Mouse (Mus musculus) midbrain, embryonic 13.5 days (tissue): ENCODE results near the gene Mpped2. TPM values are rescaled to one million over a fixed set of nuclear protein-coding genes. Genes with fewer than 3 reads are reported as not detected.

Experiments
- ATAC-seq: fragments of 200-750 bp; cut with Nextera tagmentation; 2 replicates; pipeline ENCODE4 v1.8.0; 2017; ENCODE audit warnings: mild to moderate bottlenecking, moderate TSS enrichment, moderate library complexity
- H3K27ac ChIP-seq: fragments of 300-500 bp; sonication (generic); 2 replicates; pipeline ENCODE4 v1.5.1; 2015; ENCODE audit warnings: inconsistent platforms, mild to moderate bottlenecking, moderate library complexity
- H3K27me3 ChIP-seq: fragments of 300-500 bp; sonication (generic); 2 replicates; pipeline ENCODE4 v1.6.1; 2015; ENCODE audit warnings: mild to moderate bottlenecking, inconsistent platforms
- H3K36me3 ChIP-seq: fragments of 300-500 bp; sonication (generic); 2 replicates; pipeline ENCODE4 v1.6.1; 2015; ENCODE audit warnings: mild to moderate bottlenecking, inconsistent platforms
- H3K4me1 ChIP-seq: fragments of 300-500 bp; sonication (generic); replicated peaks from 2 replicates; pipeline ENCODE4 v1.6.1; 2015; ENCODE audit warnings: inconsistent platforms
- H3K4me2 ChIP-seq: fragments of 300-500 bp; sonication (generic); replicated peaks from 2 replicates; pipeline ENCODE4 v1.6.1; 2015; ENCODE audit warnings: moderate library complexity, mild to moderate bottlenecking, inconsistent platforms
- H3K4me3 ChIP-seq: fragments of 300-500 bp; sonication (generic); replicated peaks from 2 replicates; pipeline ENCODE4 v1.5.1; 2015; ENCODE audit warnings: mild to moderate bottlenecking, inconsistent platforms
- H3K9ac ChIP-seq: fragments of 300-500 bp; sonication (generic); replicated peaks from 2 replicates; pipeline ENCODE4 v1.6.1; 2015; ENCODE audit warnings: mild to moderate bottlenecking, inconsistent platforms
- H3K9me3 ChIP-seq: fragments of 300-500 bp; sonication (generic); 2 replicates; pipeline ENCODE4 v1.6.1; 2016; ENCODE audit warnings: mild to moderate bottlenecking, inconsistent platforms
- WGBS: fragments of 180-500 bp; shearing (Covaris S2); methylation state at CpG from one replicate; pipeline ENCODE4 v1.1.7; 2015; 5-methylcytosine and 5-hydroxymethylcytosine counted together
- polyA plus RNA-seq: library from polyadenylated mRNA; unstranded; fragments of >200 nt; fragmentation: Nextera tagmentation; extraction: Ambion mirVana; gene quantifications from 2 replicates; pipeline ENCODE4 v1.2.1, GENCODE M21; 2015

Gene Mpped2
- polyA plus RNA-seq, 1 experiment from 2014 or later = 157 TPM

GRCm38 (mm10) chr2:106863050-106863653 lies 170.1 kb downstream of the Mpped2 start:
- peaks cover 4% of the 10 kb centered on the region; the same call in 1 of the 2 replicates for H3K36me3 ChIP-seq
- H3K27ac ChIP-seq = no peak overlapping the region
- ATAC-seq = no peak
- H3K9me3 ChIP-seq = no peaks in the 10 kb centered on the region
- H3K4me2 ChIP-seq = 0 out of 2 replicates have a peak overlapping the region, but pooled peaks have one; percentile 2
- H3K4me1 ChIP-seq = peaks cover 30% of the 10 kb centered on the region
- no peaks in the 10 kb centered on the region for H3K27me3 ChIP-seq
- H3K9ac ChIP-seq = no peak overlapping the region
- 66% methylated on average over 11 of the region's 11 CpGs for WGBS
- no peak overlapping the region for H3K4me3 ChIP-seq

DNA sequence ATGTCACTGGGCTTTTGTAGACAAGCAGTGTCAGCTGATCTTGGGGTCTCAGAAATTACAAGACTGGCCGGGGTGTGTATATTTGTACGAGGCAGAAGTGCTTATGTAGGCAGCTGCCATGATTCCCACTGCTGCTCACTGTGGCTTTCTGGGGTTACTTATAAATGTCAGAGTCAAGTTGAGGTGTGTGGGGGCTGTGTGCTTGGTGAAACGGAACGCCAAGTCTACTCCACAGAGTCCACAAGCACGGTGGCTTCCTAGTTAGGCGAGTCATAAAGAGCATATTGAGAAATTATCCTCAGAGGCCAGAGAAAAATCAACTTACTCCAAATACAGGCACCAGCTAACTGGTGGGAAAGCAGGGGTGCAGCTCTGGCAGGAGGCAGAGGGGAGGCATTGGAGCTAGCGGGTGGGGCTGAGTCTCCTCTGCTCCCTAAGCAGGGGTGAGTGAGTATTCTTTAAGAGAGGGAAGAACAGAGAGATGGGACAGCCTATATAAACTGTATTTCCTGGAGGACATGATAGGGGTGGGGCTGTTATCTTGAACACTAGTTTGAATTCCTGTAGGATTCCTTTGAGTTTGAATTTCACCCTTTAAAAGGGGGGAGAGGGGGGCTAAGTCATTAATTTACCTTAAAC lies 172.2 kb downstream of the Mpped2 start:
- Histone ChIP-seq H3K4me1 (peaks cover 25% of the 10 kb centered on the region), H3K9me3 (no peaks in the 10 kb centered on the region), H3K36me3 (peaks cover 17% of the 10 kb centered on the region), H3K27ac (no peak overlapping the region), H3K27me3 (no peaks in the 10 kb centered on the region), H3K4me3 (no peak overlapping the region), H3K4me2 (no peak overlapping the region), H3K9ac (no peak overlapping the region)
- 86% methylated on average over 7 of the region's 7 CpGs for WGBS
- no peak for ATAC-seq

GRCm38 (mm10) chr2:106866303-106866702 lies 173.2 kb downstream of the Mpped2 start:
- Histone ChIP-seq H3K9ac (no peak overlapping the region), H3K27ac (no peak overlapping the region), H3K4me3 (no peak overlapping the region), H3K4me2 (no peak overlapping the region), H3K9me3 (no peaks in the 10 kb centered on the region), H3K27me3 (no peaks in the 10 kb centered on the region), H3K4me1 (peaks cover 15% of the 10 kb centered on the region), H3K36me3 (peaks cover 21% of the 10 kb centered on the region)
- WGBS = 71% methylated on average over 5 of the region's 5 CpGs
- ATAC-seq = no peak

- Histone ChIP-seq H3K27ac (no peak overlapping the region), H3K9me3 (no peaks in the 10 kb centered on the region), H3K9ac (no peak overlapping the region), H3K27me3 (no peaks in the 10 kb centered on the region), H3K36me3 (peaks cover 22% of the 10 kb centered on the region), H3K4me3 (no peak overlapping the region), H3K4me2 (no peak overlapping the region), H3K4me1 (0 out of 2 replicates have a peak, but pooled peaks cover under 1% of the 10 kb centered on the region)
- ATAC-seq = no peak
- 89% methylated on average over 2 of the region's 2 CpGs for WGBS
These were observed 177.8 kb downstream of the Mpped2 start for GRCm38 (mm10) chr2:106870886-106871285.

GRCm38 (mm10) chr2:106873166-106873565 lies 180.1 kb downstream of the Mpped2 start:
- Histone ChIP-seq H3K4me1 (no peaks in the 10 kb centered on the region), H3K27me3 (no peaks in the 10 kb centered on the region), H3K36me3 (peaks cover 22% of the 10 kb centered on the region), H3K4me3 (no peak overlapping the region), H3K4me2 (no peak overlapping the region), H3K9ac (no peak overlapping the region), H3K9me3 (no peaks in the 10 kb centered on the region), H3K27ac (no peak overlapping the region)
- ATAC-seq = no peak
- WGBS = 93% methylated on average over 9 of the region's 9 CpGs

DNA sequence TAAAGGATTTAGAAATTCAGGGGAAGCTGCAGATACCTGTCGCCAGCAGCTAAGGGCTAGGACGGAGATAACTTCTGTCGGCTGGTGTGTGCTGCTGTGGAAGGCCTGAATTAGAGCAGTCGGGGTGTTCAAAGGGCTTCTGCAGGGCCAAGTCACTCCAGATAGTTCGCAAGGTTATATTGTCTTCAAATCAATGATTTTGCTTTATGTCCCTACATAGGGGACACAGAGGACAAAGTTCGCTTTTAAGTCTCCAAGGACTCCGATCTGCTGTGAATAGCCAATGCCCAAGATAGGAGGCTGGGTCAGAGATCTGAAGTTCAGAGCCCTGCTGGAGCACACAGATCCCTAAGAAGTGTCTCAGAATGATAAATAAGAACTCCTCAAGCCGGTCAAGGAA lies 190.3 kb downstream of the Mpped2 start:
- 77% methylated on average over 8 of the region's 8 CpGs for WGBS
- 0 out of 2 replicates have a peak, but pooled peaks cover 3% of the 10 kb centered on the region for H3K4me1 ChIP-seq
- no peaks in the 10 kb centered on the region for H3K9me3 ChIP-seq
- H3K27me3 ChIP-seq = no peaks in the 10 kb centered on the region
- ATAC-seq = no peak
- H3K4me2 ChIP-seq = no peak overlapping the region
- no peaks in the 10 kb centered on the region for H3K36me3 ChIP-seq
- no peak overlapping the region for H3K4me3 ChIP-seq
- H3K27ac ChIP-seq = no peak overlapping the region
- no peak overlapping the region for H3K9ac ChIP-seq

- WGBS = 96% methylated on average over 5 of the region's 5 CpGs
- ATAC-seq = no peak
These were observed 195.1 kb downstream of the Mpped2 start for GRCm38 (mm10) chr2:106888174-106888573.

GRCm38 (mm10) chr2:106889297-106890000 lies 196.4 kb downstream of the Mpped2 start:
- no peak overlapping the region for H3K4me2 ChIP-seq
- no peak overlapping the region for H3K9ac ChIP-seq
- peaks cover 11% of the 10 kb centered on the region for H3K4me1 ChIP-seq
- H3K27ac ChIP-seq = no peak overlapping the region
- H3K4me3 ChIP-seq = no peak overlapping the region
- WGBS = 23% methylated on average over 3 of the region's 3 CpGs
- peak; percentile 20; the same call in 1 of the 2 replicates for ATAC-seq
- no peaks in the 10 kb centered on the region for H3K36me3 ChIP-seq
- no peaks in the 10 kb centered on the region for H3K27me3 ChIP-seq
- H3K9me3 ChIP-seq = no peaks in the 10 kb centered on the region

More at GRCm38 (mm10) chr2:106888174-106888573, 195.1 kb downstream of the Mpped2 start:
- Histone ChIP-seq H3K9me3 (no peaks in the 10 kb centered on the region), H3K4me3 (no peak overlapping the region), H3K27ac (no peak overlapping the region), H3K27me3 (no peaks in the 10 kb centered on the region), H3K4me1 (peaks cover 14% of the 10 kb centered on the region), H3K36me3 (no peaks in the 10 kb centered on the region), H3K4me2 (no peak overlapping the region), H3K9ac (no peak overlapping the region)

DNA sequence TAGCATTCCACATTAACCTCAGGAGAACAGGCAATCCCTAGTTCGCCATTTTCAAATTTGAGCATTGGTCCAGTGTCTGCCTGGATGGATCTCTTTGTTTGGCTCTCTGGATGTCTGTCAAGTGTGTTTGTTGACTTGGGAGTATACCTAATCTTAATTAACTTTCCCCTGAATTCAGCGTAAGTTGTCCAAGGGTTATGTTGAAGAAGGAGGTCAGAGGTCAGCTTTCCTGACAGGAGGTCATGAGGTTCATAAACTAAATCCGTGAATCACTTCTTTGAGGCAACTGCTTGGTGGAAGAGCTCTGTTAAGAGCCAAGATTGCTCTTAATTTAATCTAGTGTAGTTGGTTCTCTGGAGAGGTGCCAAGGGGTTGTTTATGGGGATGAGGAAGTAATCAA lies 200.3 kb downstream of the Mpped2 start:
- 23% methylated on average over 3 of the region's 3 CpGs for WGBS
- no peak overlapping the region for H3K9ac ChIP-seq
- H3K27me3 ChIP-seq = no peaks in the 10 kb centered on the region
- ATAC-seq = no peak
- no peaks in the 10 kb centered on the region for H3K9me3 ChIP-seq
- H3K4me1 ChIP-seq = peaks cover 23% of the 10 kb centered on the region
- H3K27ac ChIP-seq = no peak overlapping the region
- H3K4me2 ChIP-seq = no peak overlapping the region
- H3K4me3 ChIP-seq = no peak overlapping the region
- no peaks in the 10 kb centered on the region for H3K36me3 ChIP-seq

DNA sequence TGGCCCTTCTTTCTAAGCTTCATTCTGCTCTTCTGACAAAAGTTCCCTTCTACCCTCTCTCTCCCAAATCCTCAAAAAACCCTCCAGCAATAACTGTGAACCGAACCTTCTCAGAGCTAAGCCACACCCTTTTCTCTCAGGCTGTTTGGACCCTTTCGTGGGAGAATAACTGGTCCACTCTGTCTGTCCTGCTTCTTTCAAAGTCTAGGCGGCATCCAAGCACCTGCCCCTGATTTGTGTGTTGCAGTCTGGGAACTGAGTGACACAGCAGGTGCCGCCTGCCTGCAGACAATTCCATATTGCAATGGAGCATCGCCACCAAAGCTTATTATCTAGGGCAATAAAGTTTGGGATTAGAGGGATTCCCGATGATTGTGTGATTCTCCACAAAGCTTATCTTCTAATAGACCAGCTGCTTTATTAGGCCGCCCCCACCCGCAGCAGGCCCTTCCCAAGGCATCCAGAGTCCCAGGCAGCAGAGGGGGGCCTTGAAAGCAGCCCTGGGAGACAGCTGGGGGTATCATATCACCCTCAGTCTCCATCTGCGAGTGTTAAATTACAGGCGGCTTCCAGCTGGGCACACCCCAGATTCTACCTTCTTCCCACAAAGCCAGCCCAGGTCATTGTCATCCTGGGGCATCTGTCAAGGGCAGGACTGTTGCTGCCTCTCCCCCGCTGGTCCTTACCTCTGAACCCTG lies 202.4 kb downstream of the Mpped2 start:
- no peak overlapping the region for H3K4me3 ChIP-seq
- peak overlapping the region; percentile 62 for H3K27ac ChIP-seq
- H3K27me3 ChIP-seq = no peaks in the 10 kb centered on the region
- 11% methylated on average over 11 of the region's 11 CpGs for WGBS
- no peaks in the 10 kb centered on the region for H3K36me3 ChIP-seq
- no peak overlapping the region for H3K9ac ChIP-seq
- no peaks in the 10 kb centered on the region for H3K9me3 ChIP-seq
- H3K4me2 ChIP-seq = no peak overlapping the region
- ATAC-seq = peak; percentile 97
- H3K4me1 ChIP-seq = peaks cover 12% of the 10 kb centered on the region

- Histone ChIP-seq H3K27ac (peak overlapping the region; percentile 62), H3K4me3 (no peak overlapping the region), H3K27me3 (no peaks in the 10 kb centered on the region), H3K36me3 (no peaks in the 10 kb centered on the region), H3K9ac (no peak overlapping the region), H3K4me2 (no peak overlapping the region), H3K4me1 (peaks cover 12% of the 10 kb centered on the region), H3K9me3 (no peaks in the 10 kb centered on the region)
- 35% methylated on average over 4 of the region's 4 CpGs for WGBS
- ATAC-seq = no peak
These were observed 202.9 kb downstream of the Mpped2 start for GRCm38 (mm10) chr2:106896024-106896384.

DNA sequence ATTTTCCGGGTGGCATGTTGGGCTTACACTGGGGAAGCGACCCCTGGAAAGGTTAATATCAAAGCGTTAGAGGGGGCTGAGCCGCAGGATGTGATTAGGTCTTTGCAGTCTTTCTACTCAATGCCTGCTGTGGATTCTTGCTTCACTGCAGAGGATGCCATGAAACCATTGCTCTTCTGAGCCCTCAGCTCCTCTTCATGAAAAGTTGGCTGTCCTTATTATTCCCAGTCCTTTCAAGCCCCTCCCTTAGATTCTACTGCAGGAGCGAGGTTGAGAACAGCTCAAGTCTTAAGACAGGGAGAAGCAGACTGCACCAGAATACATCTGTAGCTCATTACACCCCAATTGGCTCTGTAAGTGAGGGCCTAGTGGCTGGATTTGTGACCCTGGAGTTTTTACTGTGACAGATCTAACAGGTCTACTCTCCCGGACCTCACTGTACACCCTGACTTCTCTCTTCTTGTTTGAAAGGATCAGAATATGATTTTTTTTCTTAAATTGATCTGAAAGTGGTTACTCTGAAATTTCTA lies 218.9 kb downstream of the Mpped2 start:
- Histone ChIP-seq H3K27me3 (no peaks in the 10 kb centered on the region), H3K27ac (no peak overlapping the region), H3K4me1 (no peaks in the 10 kb centered on the region), H3K9ac (no peak overlapping the region), H3K36me3 (no peaks in the 10 kb centered on the region), H3K9me3 (no peaks in the 10 kb centered on the region), H3K4me3 (no peak overlapping the region), H3K4me2 (no peak overlapping the region)
- ATAC-seq = no peak
- 76% methylated on average over 6 of the region's 6 CpGs for WGBS
